Mouse (Mus musculus): ENCODE measurements around the gene Olfr531. TPM values are rescaled to one million over a fixed set of nuclear protein-coding genes. Genes with fewer than 3 reads are reported as not detected.

Gene Olfr531
- not detected in 2 replicates for polyA plus RNA-seq (2012; ENCODE audit: insufficient read depth, insufficient read length, low replicate concordance, missing spikeins)

DNA sequence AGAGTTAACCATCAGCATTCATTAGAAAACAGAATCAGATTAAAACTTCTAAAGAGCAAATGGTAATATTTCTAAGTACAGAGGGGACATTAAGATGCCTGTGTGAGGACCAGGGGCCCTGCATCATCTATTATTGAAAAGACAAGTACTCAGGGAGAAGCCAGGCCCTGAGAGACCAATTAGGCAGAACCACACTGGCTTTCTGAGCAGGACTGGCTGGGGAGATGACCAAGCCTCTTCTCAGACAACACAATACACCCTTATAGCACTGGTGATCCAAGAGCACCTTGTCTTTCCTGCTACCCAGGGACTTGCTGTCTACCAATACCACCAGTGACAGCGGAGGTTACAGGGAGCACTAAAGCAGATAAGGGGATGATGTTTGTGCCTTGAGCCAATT lies at the start of gene Olfr531:
Gene Olfr531, minus strand, starts transcription at position 101 of the 400 bp plus-strand sequence.
- 90% methylated on average over 1 of the region's 1 CpGs for WGBS
- TF ChIP-seq POLR2A (IDR thresholded peaks at IDR 0.05; ENCODE audit: insufficient read depth, low read depth, low read length), result no peak
- no peak for TF ChIP-seq CTCF (IDR thresholded peaks at IDR 0.05; ENCODE audit: insufficient read depth, low read depth, low read length)
- Histone ChIP-seq H3K4me3 (ENCODE audit: insufficient read depth, low read depth, low read length) (no peak within 1 kb of the TSS), H3K27ac (ENCODE audit: insufficient read depth, low read depth, low read length) (no peak within 1 kb of the TSS), H3K4me1 (ENCODE audit: control insufficient read depth, insufficient read depth, low read length) (no peaks in the 10 kb centered on the region)

DNA sequence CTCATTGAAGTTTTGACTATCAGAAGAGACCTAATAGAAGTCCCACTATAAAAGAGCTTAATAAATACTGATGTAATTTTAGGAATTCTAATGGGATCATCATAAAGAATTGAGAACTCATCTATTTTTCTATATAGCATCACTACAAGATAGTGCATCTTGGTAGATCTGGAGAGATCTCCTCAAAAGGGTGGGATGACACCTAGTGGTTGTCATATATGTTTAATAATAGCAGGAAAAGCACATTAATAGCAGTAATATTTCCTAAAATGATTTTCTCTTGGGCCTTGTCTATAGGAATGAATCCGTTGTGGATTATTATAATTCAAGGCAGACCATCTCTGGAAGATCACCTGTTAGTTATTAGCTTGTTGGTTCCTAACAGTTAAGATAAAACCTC lies 40.4 kb upstream of the Olfr531 start:
- no peak for TF ChIP-seq CTCF (IDR thresholded peaks at IDR 0.05; ENCODE audit: insufficient read depth, low read depth, low read length)
- TF ChIP-seq POLR2A (IDR thresholded peaks at IDR 0.05; ENCODE audit: insufficient read depth, low read depth, low read length), result no peak
- Histone ChIP-seq H3K4me3 (ENCODE audit: insufficient read depth, low read depth, low read length) (no peak overlapping the region), H3K4me1 (ENCODE audit: control insufficient read depth, insufficient read depth, low read length) (no peaks in the 10 kb centered on the region), H3K27ac (ENCODE audit: insufficient read depth, low read depth, low read length) (no peak overlapping the region)
- 81% methylated on average over 1 of the region's 1 CpGs for WGBS

DNA sequence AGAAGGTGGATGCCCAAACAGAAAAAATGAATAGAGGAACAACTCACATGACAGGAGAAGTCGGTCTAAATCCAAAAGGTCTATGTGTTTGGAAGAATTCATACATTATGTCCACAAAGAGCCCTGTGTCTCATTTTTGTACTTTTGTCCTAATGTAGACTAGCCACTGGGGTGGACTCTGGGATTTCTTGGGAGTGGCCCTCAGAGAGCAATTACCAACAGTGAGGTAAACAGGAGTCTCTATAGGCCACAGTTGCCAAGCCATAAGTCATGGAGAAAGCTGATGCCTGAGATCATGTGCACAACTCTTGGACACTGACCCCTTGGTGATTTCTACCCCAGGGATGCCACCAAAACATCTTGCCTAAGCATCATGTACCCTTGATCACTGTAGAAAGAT lies 18.8 kb upstream of the Olfr531 start, which contains the start of gene Olfr532:
Gene Olfr532, minus strand, starts transcription at position 101 of the 400 bp plus-strand sequence.
- TF ChIP-seq CTCF (IDR thresholded peaks at IDR 0.05; ENCODE audit: insufficient read depth, low read depth, low read length) (no peak), POLR2A (IDR thresholded peaks at IDR 0.05; ENCODE audit: insufficient read depth, low read depth, low read length) (no peak)
- 85% methylated on average over 1 of the region's 1 CpGs for WGBS

DNA sequence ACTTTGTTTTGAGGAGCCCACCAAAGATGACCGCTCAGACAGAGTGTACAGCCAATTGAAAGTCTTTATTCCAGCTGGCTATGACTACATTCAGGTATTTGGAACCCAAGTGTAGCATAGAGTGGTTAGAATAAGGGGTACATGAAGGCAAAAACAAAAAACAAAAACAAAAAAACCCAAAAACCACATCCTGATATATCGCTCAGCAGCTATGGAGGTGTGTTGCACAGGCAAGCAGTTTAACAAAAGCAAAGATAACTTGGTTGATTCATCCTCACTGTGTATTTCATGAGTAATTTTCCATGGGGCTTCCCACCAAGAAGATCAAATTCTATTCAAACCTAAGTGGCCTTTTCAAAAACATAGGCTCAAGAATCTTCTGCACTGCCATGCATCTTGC lies 25.8 kb downstream of the Olfr531 start:
- Histone ChIP-seq H3K4me3 (ENCODE audit: insufficient read depth, low read depth, low read length) (no peak overlapping the region), H3K4me1 (ENCODE audit: control insufficient read depth, insufficient read depth, low read length) (no peaks in the 10 kb centered on the region), H3K27ac (ENCODE audit: insufficient read depth, low read depth, low read length) (no peak overlapping the region)
- WGBS, result 99% methylated on average over 2 of the region's 2 CpGs
- TF ChIP-seq CTCF (IDR thresholded peaks at IDR 0.05; ENCODE audit: insufficient read depth, low read depth, low read length), result no peak
- no peak for TF ChIP-seq POLR2A (IDR thresholded peaks at IDR 0.05; ENCODE audit: insufficient read depth, low read depth, low read length)

More for the DNA sequence above, 18.8 kb upstream of the Olfr531 start, which contains the start of gene Olfr532:
- no peaks in the 10 kb centered on the region for H3K4me1 ChIP-seq (ENCODE audit: control insufficient read depth, insufficient read depth, low read length)
- no peak within 1 kb of the TSS for H3K4me3 ChIP-seq (ENCODE audit: insufficient read depth, low read depth, low read length)
- no peak within 1 kb of the TSS for H3K27ac ChIP-seq (ENCODE audit: insufficient read depth, low read depth, low read length)

DNA sequence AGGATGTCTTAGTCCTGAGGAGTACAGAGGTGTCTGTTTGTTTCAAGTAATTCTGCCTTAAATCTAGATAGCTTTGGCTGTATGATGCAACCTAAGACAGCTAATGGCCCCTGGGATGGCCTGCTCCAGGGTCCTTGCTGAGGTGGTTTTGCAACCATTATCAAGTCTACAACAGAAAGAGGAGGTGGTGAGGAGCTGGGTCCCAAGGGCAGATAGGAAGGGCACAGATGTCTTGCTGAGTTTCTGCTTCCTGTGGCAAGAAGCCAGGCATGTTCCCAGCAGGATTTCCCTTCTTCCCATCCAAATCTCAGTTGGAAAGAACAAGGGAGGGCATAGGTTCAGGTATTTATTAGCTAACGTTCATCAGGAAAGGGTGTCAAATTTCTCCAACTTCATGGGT lies 26.5 kb downstream of the Olfr531 start, which contains the start of gene Olfr530:
Gene Olfr530, minus strand, starts transcription at position 101 of the 400 bp plus-strand sequence.
- Histone ChIP-seq H3K27ac (ENCODE audit: insufficient read depth, low read depth, low read length) (no peak within 1 kb of the TSS), H3K4me1 (ENCODE audit: control insufficient read depth, insufficient read depth, low read length) (no peaks in the 10 kb centered on the region), H3K4me3 (ENCODE audit: insufficient read depth, low read depth, low read length) (no peak within 1 kb of the TSS)
- TF ChIP-seq POLR2A (IDR thresholded peaks at IDR 0.05; ENCODE audit: insufficient read depth, low read depth, low read length), result no peak
- TF ChIP-seq CTCF (IDR thresholded peaks at IDR 0.05; ENCODE audit: insufficient read depth, low read depth, low read length), result no peak
- WGBS, result 48% methylated on average over 1 of the region's 1 CpGs

DNA sequence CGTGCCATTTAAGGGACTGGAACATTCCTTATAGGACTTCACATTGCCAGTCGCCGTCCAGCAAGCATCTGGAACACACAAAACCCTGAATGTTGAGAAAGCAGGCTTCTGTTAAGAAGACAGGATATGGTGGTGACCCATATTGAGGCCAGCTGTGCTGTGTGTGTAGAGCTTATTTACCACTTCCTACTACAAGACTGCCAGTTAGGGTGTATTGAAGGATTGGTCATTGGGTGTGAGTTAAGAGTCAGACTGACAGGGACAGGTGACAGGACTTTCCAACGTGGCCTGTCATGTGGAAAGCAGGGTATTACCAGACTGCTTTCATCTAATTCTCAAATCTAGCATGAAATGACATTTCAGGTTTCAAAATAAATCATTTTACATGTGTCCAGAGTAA lies 28.4 kb downstream of the Olfr531 start:
- Histone ChIP-seq H3K27ac (ENCODE audit: insufficient read depth, low read depth, low read length) (no peak overlapping the region), H3K4me1 (ENCODE audit: control insufficient read depth, insufficient read depth, low read length) (no peaks in the 10 kb centered on the region), H3K4me3 (ENCODE audit: insufficient read depth, low read depth, low read length) (no peak overlapping the region)
- WGBS, result 82% methylated on average over 4 of the region's 4 CpGs
- TF ChIP-seq POLR2A (IDR thresholded peaks at IDR 0.05; ENCODE audit: insufficient read depth, low read depth, low read length), result no peak
- no peak for TF ChIP-seq CTCF (IDR thresholded peaks at IDR 0.05; ENCODE audit: insufficient read depth, low read depth, low read length)

DNA sequence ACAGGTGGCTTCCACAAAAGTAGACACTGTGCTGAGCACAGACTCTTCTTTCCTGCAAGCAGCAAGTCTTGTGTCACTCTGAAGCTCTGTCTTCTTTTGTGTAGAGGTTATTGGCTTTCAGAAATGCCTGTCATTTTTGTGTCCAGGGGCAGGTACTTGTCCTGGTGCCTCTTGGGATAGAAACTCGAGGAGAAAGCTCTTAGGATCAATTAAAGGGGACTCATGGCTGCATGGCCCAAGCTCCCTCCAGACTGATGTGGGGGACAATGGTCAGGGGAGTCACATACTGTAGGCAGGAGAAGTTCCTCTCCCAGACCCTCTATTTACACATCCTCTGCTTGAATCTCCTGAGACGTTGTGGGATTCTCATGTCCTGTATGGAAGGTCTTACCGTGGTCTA lies 41.1 kb downstream of the Olfr531 start, which contains the start of gene Olfr60:
Gene Olfr60, minus strand, starts transcription at position 101 of the 400 bp plus-strand sequence.
- WGBS, result 65% methylated on average over 3 of the region's 3 CpGs
- no peak for TF ChIP-seq CTCF (IDR thresholded peaks at IDR 0.05; ENCODE audit: insufficient read depth, low read depth, low read length)
- no peak for TF ChIP-seq POLR2A (IDR thresholded peaks at IDR 0.05; ENCODE audit: insufficient read depth, low read depth, low read length)
- Histone ChIP-seq H3K4me1 (ENCODE audit: control insufficient read depth, insufficient read depth, low read length) (no peaks in the 10 kb centered on the region), H3K27ac (ENCODE audit: insufficient read depth, low read depth, low read length) (no peak within 1 kb of the TSS), H3K4me3 (ENCODE audit: insufficient read depth, low read depth, low read length) (no peak within 1 kb of the TSS)

Other genes with a start within 250 kb of the Olfr531 start
- gene Sprn, start 248.0 kb downstream of the Olfr531 start, polyA plus RNA-seq (2012; ENCODE audit: insufficient read depth, insufficient read length, low replicate concordance, missing spikeins), result not detected in 2 replicates
- not detected in 2 replicates for gene Olfr522, start 238.2 kb downstream of the Olfr531 start, polyA plus RNA-seq (2012; ENCODE audit: insufficient read depth, insufficient read length, low replicate concordance, missing spikeins)
- gene Olfr523, start 229.7 kb downstream of the Olfr531 start, polyA plus RNA-seq (2012; ENCODE audit: insufficient read depth, insufficient read length, low replicate concordance, missing spikeins), result not detected in 2 replicates
- gene Olfr524, start 197.0 kb downstream of the Olfr531 start, polyA plus RNA-seq (2012; ENCODE audit: insufficient read depth, insufficient read length, low replicate concordance, missing spikeins), result not detected in 2 replicates
- not detected in 2 replicates for gene Cd163l1, start 184.7 kb downstream of the Olfr531 start, polyA plus RNA-seq (2012; ENCODE audit: insufficient read depth, insufficient read length, low replicate concordance, missing spikeins)
- not detected in 2 replicates for gene 5830411N06Rik, start 155.6 kb downstream of the Olfr531 start, polyA plus RNA-seq (2012; ENCODE audit: insufficient read depth, insufficient read length, low replicate concordance, missing spikeins)
- not detected in 2 replicates for gene Olfr525, start 82.1 kb downstream of the Olfr531 start, polyA plus RNA-seq (2012; ENCODE audit: insufficient read depth, insufficient read length, low replicate concordance, missing spikeins)
- gene Olfr527, start 68.9 kb downstream of the Olfr531 start, polyA plus RNA-seq (2012; ENCODE audit: insufficient read depth, insufficient read length, low replicate concordance, missing spikeins), result not detected in 2 replicates
- not detected in 2 replicates for gene Olfr60, start 41.2 kb downstream of the Olfr531 start, polyA plus RNA-seq (2012; ENCODE audit: insufficient read depth, insufficient read length, low replicate concordance, missing spikeins)
- not detected in 2 replicates for gene Olfr530, start 26.6 kb downstream of the Olfr531 start, polyA plus RNA-seq (2012; ENCODE audit: insufficient read depth, insufficient read length, low replicate concordance, missing spikeins)
- gene Olfr532, start 18.7 kb upstream of the Olfr531 start, polyA plus RNA-seq (2012; ENCODE audit: insufficient read depth, insufficient read length, low replicate concordance, missing spikeins), result not detected in 2 replicates
- gene Olfr533, start 60.5 kb upstream of the Olfr531 start, polyA plus RNA-seq (2012; ENCODE audit: insufficient read depth, insufficient read length, low replicate concordance, missing spikeins), result not detected in 2 replicates
- gene Olfr535, start 81.3 kb upstream of the Olfr531 start, polyA plus RNA-seq (2012; ENCODE audit: insufficient read depth, insufficient read length, low replicate concordance, missing spikeins), result not detected in 2 replicates
- gene Olfr536, start 104.5 kb upstream of the Olfr531 start, polyA plus RNA-seq (2012; ENCODE audit: insufficient read depth, insufficient read length, low replicate concordance, missing spikeins), result not detected in 2 replicates
- not detected in 2 replicates for gene Olfr538, start 165.0 kb upstream of the Olfr531 start, polyA plus RNA-seq (2012; ENCODE audit: insufficient read depth, insufficient read length, low replicate concordance, missing spikeins)
- not detected in 2 replicates for gene Olfr46, start 198.4 kb upstream of the Olfr531 start, polyA plus RNA-seq (2012; ENCODE audit: insufficient read depth, insufficient read length, low replicate concordance, missing spikeins)
- not detected in 2 replicates for gene Olfr61, start 226.1 kb upstream of the Olfr531 start, polyA plus RNA-seq (2012; ENCODE audit: insufficient read depth, insufficient read length, low replicate concordance, missing spikeins)
- gene Olfr53, start 243.5 kb upstream of the Olfr531 start, polyA plus RNA-seq (2012; ENCODE audit: insufficient read depth, insufficient read length, low replicate concordance, missing spikeins), result not detected in 2 replicates